Mouse (Mus musculus) monocyte, adult 59 days (primary cell): ENCODE results near the gene Prmt8. TPM values are rescaled to one million over a fixed set of nuclear protein-coding genes. Genes with fewer than 3 reads are reported as not detected.

Experiments used
- total RNA-seq, 2 experiments: library from RNA; stranded (reverse); gene quantifications; one replicate each; pipeline ENCODE4 v1.2.4; 2023

Prmt8 gene
- not detected for total RNA-seq

DNA sequence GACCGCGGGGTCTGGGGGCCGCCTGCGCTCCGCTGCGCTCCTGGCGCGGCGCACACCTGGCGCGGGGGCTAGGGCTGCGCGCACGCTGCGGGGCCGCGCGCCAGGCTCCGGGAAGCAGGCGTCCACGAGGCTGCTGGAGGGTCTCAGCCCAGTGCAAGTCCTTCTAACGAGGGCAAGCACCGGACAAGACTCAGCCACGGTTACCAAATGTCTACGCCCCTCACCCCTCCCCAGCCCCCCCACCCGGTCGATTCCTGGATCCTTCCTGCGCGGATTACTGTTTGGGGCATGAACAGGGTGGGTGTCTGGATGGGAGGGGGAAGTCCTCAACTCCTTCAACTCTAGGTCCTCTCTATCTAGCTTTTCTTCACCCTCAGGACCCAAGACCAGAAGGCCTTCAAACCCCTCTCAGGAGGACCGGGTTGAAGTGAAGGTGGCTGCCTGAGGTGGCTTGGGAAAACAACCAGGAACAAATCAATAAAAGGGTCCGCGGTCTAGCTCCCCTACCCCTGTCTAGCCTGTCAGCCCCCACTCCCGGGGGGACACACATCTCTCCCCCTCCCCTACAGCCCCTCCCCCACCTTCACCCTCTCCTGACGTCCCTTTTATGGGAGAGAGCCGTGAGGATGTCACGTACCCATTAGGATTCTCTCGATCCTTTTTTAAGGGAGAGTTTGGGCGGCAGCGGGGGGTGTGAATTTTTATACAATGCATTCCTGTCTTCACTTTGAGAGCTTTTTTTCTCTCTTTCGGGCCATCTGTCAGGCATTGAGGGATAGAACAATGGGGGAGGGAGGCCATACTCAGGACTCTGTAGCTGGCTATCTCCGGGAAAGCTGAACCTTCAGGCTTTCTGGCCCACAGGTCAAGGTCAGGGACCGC, at the start of gene Prmt8:
Gene Prmt8 (minus strand): TSS at position 198 of the 882 bp plus-strand sequence.

Other genes starting within 250 kb of the Prmt8 start
- gene Cracr2a, start 208.1 kb downstream of the Prmt8 start, total RNA-seq, result 1 to 10 TPM; 7.4 to 8.3 TPM
- not detected for gene Tspan11, start 118.1 kb upstream of the Prmt8 start, total RNA-seq